Mouse (Mus musculus) cortical plate, adult 2 months (tissue): ENCODE data around the gene Atp5g2. TPM values are rescaled to one million over a fixed set of nuclear protein-coding genes. Genes with fewer than 3 reads are reported as not detected.
"Not testable (repeated sequence)": the region's sequence is repeated elsewhere in the genome, so short reads cannot be mapped to it uniquely, and the experiment has no call there.

ENCODE experiments used
- H3K27ac ChIP-seq: fragments of 200-500 bp; 2 replicates; pipeline ENCODE4 v1.5.1; 2012; ENCODE audit warnings: low read length, control low read depth, inconsistent platforms; ENCODE audit not compliant: insufficient read depth
- H3K4me1 ChIP-seq: fragments of 200-500 bp; 2 replicates; pipeline ENCODE4 v1.6.1; 2011; ENCODE audit warnings: low read length; ENCODE audit not compliant: control insufficient read depth, insufficient read depth
- H3K4me3 ChIP-seq: fragments of 200-500 bp; 2 replicates; pipeline ENCODE4 v1.5.1; 2011; ENCODE audit warnings: mild to moderate bottlenecking, low read length, control low read depth; ENCODE audit not compliant: insufficient read depth
- CTCF ChIP-seq: fragments of 200-500 bp; IDR thresholded peaks from 2 replicates; pipeline ENCODE4 v1.5.1; 2011; ENCODE audit warnings: mild to moderate bottlenecking, control low read depth, low read length; ENCODE audit not compliant: insufficient read depth; ENCODE audit errors: extremely low read depth
- POLR2A ChIP-seq: fragments of 200-500 bp; IDR thresholded peaks from 2 replicates; pipeline ENCODE4 v1.6.1; 2011; ENCODE audit warnings: mild to moderate bottlenecking, low read length, control low read depth; ENCODE audit not compliant: insufficient read depth; ENCODE audit errors: extremely low read depth
- polyA plus RNA-seq: library from polyadenylated mRNA; depleted of rRNA; stranded (reverse); fragments of >200 nt; gene quantifications from 2 replicates; pipeline ENCODE4 v1.2.3, GENCODE M21; 2012

The Atp5g2 gene
- polyA plus RNA-seq, 1 experiment, result 293 TPM

DNA sequence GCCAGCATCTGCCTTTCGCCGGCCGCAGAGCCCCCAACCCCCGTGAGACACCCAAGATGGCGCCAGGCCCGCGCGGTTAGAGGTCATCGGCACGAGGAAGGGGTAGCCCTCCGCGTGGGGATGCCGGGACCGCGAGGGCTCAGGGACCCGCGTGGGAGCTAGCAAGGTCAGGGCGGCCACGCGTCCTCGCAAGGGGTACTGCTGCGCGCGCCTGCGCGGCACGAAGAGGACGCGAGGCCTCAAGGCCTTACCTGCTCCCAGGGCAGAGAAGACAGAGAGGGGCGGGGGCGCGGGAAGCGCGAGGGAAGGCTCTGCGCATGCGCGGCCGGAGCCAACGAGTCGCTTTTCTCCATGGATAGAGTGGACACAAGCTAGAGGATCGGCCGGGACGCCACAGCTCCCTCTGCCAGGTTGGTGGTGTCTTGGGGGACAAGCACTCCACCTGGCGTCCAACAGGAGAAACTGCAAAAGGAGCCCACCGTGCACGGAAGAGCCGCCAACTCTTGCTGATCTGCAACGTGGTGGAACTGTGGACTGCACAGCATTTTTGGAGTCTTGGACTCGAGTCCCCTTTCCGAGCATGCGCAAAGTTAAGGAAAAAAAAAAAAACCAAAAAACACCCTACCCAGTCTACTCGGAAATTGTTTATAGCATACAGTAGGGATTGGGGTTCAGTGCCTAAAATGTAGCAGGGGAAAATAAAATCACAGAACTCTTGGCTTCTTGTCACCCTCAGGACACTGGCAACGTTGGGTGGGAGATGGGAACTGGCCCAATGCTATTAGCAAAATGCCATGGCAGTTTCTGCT lies 1.2 kb downstream of the Atp5g2 start:
- TF ChIP-seq CTCF (peak; percentile 99), POLR2A (peak; percentile 66)
- peak overlapping the region; percentile 52 for H3K4me3 ChIP-seq
- H3K27ac ChIP-seq, result peak overlapping the region; percentile 98
- peaks cover 3% of the 10 kb centered on the region for H3K4me1 ChIP-seq

DNA sequence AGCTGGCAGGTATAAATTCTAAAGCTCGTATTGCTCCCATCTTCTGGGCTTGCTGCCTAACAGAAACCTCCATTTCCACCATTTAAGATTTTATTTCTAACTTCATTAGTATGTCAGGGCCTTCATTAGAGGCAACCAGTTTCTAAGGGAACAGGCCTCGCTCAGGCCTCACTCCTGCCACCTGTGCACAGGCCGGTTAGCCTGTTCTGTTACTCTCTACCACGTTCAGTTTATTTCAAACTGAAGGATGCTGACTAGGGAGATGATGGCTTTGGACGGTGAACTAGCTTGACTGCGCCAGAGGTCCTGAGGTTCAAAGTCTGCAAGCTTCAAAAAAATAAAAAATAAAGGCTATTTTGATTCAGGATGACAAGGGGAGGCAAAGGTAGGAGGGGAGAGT lies 1.9 kb downstream of the Atp5g2 start:
- TF ChIP-seq POLR2A, result no peak
- TF ChIP-seq CTCF, result no peak
- peak overlapping the region; percentile 96 for H3K27ac ChIP-seq
- peaks cover 3% of the 10 kb centered on the region for H3K4me1 ChIP-seq
- H3K4me3 ChIP-seq, result peak overlapping the region; percentile 52

DNA sequence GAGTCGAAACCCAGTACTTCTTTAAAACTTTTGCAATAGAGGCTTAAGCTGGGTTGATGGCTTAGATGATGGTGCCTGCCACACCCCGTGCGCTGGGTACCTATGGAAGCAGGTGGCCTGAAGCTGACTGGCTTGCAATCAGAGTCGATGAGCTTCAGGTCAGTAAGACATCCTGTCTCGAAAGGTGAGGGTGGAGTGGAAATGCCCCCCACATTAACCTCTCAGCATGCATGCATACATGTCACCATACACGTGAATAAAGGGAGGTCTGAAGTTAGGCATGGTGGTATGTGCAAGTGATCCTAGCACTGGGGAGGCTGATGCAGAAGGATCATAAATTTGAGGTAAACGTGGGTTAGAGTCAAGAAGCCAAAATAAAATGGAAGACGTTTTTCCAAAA lies 2.6 kb downstream of the Atp5g2 start:
- H3K27ac ChIP-seq, result no peak overlapping the region
- H3K4me1 ChIP-seq, result peaks cover 3% of the 10 kb centered on the region
- peak overlapping the region; percentile 52; the same call in 1 of the 2 replicates for H3K4me3 ChIP-seq
- no peak for TF ChIP-seq CTCF

DNA sequence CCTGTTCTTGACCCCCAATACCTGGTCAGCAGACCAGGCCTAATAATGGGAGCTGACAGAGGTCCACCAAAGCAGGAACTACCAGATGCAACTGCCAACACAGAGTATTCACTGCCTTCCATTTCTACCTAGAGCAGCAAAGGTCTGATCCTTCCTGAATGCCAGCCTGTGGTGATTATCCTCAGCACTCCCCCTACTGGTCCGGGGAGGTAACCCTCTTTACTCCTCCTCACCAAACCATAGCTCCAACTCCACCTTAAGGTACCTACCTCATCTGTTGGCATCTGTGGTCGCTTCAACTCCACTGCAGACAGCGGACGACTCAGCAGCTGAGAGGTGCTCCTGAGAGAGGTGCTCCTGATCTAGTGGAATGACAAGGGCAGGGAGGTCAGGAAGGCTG lies 6.7 kb downstream of the Atp5g2 start:
- TF ChIP-seq CTCF (peak; percentile 83), POLR2A (no peak)
- no peak overlapping the region for H3K27ac ChIP-seq
- peaks cover 3% of the 10 kb centered on the region for H3K4me1 ChIP-seq
- no peak overlapping the region for H3K4me3 ChIP-seq

DNA sequence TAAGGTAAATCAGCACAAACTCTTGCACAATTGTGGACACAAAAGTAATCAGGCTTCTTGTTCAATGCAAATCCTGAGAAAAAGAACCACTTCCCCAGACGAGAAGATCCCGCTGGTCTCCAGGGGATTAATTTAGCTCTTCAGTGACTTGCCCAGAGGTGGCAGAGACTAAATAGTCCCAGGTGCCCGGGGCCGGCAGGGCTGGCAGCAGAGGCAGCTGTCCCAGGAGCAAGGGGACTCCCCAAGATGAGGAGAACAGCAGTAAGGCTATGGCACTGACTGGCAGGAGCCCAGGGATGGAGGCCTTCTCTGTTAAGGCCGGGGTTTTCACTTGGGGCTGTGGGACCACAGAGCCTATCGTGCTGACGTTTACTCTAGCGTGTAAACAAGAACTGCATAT lies 8.3 kb downstream of the Atp5g2 start:
- peaks cover 3% of the 10 kb centered on the region; the same call in 1 of the 2 replicates for H3K4me1 ChIP-seq
- H3K27ac ChIP-seq, result no peak overlapping the region
- no peak overlapping the region for H3K4me3 ChIP-seq
- TF ChIP-seq POLR2A (no peak), CTCF (no peak)

DNA sequence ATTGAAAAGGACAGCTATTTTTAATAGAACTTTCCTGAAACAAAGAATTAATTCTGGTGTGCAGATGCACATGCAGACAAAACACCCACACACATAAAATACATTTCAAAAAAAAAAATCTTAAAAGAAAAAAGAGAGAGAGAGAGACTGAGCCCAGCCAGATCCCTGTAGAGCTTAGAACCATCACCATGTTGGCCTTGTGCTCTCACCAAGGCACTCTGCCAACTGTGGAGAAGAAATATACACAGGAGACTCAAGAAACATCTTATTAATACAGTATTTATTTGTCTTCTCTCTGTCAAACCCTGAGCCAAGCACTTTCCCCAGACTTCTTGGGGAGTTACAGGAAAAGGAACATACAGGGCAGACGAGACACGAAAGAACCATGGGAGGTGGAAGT lies 9.6 kb downstream of the Atp5g2 start:
- not testable (repeated sequence) for H3K4me1 ChIP-seq, H3K27ac ChIP-seq, H3K4me3 ChIP-seq

DNA sequence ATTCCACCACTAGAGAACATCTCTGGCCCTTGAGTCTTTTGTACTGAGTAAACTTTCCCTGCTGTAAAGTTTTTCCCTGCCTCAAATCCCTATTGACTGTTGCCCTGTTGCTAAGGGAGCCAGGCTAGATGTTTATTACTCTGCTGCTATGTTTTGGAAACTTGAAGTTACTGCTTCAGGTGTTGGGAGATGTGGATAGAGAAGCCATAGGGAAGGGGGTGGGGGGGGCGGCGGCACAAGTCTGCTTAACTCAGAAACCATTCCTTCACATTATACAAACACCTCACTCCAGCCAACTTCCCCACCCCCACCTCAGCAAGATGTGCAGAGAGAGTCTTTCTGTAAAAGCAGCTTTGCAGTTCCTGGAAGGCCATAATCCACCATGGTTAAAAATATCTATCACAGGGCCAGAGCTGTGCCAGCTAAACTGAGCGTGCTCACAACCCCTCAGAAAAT lies 14.2 kb downstream of the Atp5g2 start:
- H3K4me3 ChIP-seq, result no peak overlapping the region
- no peak for TF ChIP-seq POLR2A
- no peak for TF ChIP-seq CTCF
- 0 out of 2 replicates have a peak overlapping the region, but pooled peaks have one; percentile 61 for H3K27ac ChIP-seq

DNA sequence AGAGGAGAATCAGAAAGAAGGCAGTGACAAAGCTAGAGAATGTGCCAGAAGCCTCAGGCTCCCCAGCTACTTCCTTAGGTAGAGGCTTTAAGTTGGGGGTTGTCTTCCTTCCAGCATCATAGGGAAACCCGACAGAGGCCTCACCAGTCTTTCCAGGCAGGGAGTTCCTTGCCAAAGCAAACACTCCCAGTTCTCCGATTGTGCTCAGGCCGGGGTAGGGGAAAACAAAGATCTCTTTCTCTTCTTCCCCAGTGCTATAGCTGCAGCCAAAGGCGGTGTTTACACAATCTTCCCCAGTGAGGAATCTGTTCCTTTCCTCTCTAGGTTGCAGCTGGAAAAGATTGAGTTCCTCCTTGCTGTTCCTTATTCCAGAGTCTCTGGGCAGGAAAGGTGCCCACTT lies 15.5 kb downstream of the Atp5g2 start:
- peaks cover 7% of the 10 kb centered on the region for H3K4me1 ChIP-seq
- peak overlapping the region; percentile 86 for H3K27ac ChIP-seq
- TF ChIP-seq CTCF (no peak), POLR2A (no peak)
- H3K4me3 ChIP-seq, result no peak overlapping the region

More for the DNA sequence above, 14.2 kb downstream of the Atp5g2 start:
- H3K4me1 ChIP-seq, result peaks cover 7% of the 10 kb centered on the region

DNA sequence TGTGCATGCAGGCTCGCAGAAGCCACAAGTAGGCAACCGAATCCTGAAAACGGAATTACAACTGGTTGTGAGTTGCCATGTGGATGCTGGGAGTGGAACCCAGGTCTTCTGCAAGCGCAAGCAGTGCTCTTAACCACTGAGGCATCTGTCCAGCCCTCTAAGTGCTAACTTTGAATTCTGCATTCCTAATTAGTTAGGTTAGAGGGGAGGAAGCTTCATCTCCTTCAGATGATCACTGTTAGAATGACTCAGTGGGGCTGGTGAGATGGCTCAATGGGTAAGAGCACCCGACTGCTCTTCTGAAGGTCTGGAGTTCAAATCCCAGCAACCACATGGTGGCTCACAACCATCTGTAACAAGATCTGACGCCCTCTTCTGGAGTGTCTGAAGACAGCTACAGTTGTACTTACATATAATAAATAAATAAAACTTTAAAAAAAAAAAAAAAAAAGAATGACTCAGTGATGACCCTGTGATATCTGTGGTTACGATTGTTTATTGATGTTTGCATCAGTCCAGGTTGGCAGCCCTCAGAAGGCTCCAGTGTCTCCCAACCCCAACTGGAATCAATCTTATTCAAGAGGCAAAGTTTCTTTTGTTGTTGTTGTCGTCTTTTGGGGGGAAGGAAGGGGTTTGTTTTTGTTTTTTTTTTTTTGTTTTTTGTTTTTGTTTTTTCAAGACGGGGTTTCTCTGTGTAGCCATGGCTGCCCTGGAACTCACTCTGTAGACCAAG lies 20.1 kb downstream of the Atp5g2 start:
- H3K4me1 ChIP-seq, H3K4me3 ChIP-seq, H3K27ac ChIP-seq: not testable (repeated sequence)

DNA sequence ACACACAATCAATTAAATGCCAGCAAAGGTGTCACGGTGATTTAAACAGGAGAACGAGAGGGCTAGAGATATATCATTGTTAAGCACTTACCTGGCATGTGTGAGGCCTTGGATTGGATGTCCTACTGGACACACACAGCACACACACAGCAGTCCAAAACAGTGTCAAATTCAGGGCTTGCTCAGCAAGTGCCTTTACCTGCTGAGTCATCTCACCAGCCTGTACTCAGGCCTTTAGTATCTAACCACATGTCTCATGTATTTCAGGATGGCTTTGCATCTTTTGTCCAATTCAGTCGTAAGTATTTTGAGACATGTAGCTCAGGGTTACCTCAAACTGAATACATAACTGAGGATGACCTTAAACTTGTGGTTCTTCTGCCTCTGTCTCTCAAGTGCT lies 21.0 kb downstream of the Atp5g2 start:
- peaks cover 3% of the 10 kb centered on the region for H3K4me1 ChIP-seq
- no peak for TF ChIP-seq POLR2A
- no peak for TF ChIP-seq CTCF
- no peak overlapping the region for H3K4me3 ChIP-seq
- H3K27ac ChIP-seq, result no peak overlapping the region
